Mouse (Mus musculus) liver, embryonic 14.5 days (tissue): ENCODE measurements around the gene Scnn1a.

Experiments
- CTCF ChIP-seq: IDR thresholded peaks from 2 replicates; pipeline ENCODE4 v1.5.1; 2016; ENCODE audit warnings: antibody characterized with exemption, low read depth, control low read depth
- EP300 ChIP-seq: IDR thresholded peaks from 2 replicates; pipeline ENCODE4 v1.6.1; 2016; ENCODE audit warnings: antibody characterized with exemption, low read depth

DNA sequence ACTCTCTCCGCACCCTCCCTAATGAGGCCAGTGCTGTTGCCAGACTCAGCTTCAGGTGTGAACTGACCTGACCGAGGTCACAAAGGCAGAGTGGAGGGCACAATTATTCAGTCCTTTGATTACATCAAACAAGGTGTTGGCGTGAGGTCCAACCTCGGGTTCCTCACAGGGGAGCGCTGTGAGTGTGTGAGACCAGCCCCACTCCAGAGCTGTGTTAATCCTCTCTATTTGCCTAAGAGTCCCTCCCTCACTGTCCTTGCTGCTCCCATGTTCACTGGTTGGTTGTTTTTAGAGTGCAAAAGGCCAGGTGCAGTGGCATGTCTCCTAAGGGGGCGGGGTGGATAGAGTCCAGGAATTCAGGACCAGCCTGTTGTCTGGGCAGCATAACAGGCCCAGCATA lies 65.6 kb downstream of the Scnn1a start:
- TF ChIP-seq CTCF (no peak), EP300 (no peak)
